Mouse (Mus musculus) heart, adult 2 months (tissue): Measurements from ENCODE around the gene Psen1.

ENCODE experiments used
- CTCF ChIP-seq: fragments of 200-600 bp; IDR thresholded peaks from 2 replicates; pipeline ENCODE4 v1.8.1; 2022; ENCODE audit warnings: antibody characterized with exemption, mild to moderate bottlenecking, moderate library complexity
- EP300 ChIP-seq: fragments of 200-500 bp; IDR thresholded peaks from 2 replicates; pipeline ENCODE4 v1.6.1; 2011; ENCODE audit warnings: low read depth, low read length, control low read depth; ENCODE audit not compliant: insufficient read depth
- POLR2A ChIP-seq: fragments of 200-500 bp; IDR thresholded peaks from 2 replicates; pipeline ENCODE4 v1.6.1; 2011; ENCODE audit warnings: mild to moderate bottlenecking, low read depth, low read length, control low read depth; ENCODE audit not compliant: insufficient read depth

DNA sequence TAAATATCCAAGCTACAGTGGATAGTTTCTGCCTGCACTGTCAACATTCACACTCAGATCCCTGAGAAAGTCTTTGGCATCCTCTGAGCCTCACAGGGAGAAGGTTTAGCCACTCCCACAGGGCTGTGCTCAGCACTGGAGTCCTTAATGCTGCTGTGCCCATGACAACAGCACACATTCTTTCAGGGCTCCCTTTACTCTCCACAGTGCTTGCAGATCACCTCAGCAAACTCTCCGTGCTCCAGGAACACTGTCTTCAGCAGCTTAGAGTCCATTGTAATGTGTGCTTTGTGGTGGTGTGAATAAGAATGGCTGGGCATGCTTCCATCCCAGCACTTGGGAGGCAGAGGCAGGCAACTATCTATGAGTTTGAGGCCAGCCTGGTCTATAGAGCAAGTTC, 61.2 kb downstream of the Psen1 start:
- TF ChIP-seq POLR2A (no peak), CTCF (no peak), EP300 (no peak)
